Mouse (Mus musculus) lung, adult 2 months (tissue): ENCODE results near the gene Erbin.

ENCODE experiments used
- CTCF ChIP-seq: fragments of 200-500 bp; IDR thresholded peaks from 2 replicates; pipeline ENCODE4 v1.5.1; 2011; ENCODE audit warnings: mild to moderate bottlenecking, low read length, control low read depth; ENCODE audit not compliant: insufficient read depth
- POLR2A ChIP-seq: fragments of 200-500 bp; IDR thresholded peaks from 2 replicates; pipeline ENCODE4 v1.6.1; 2011; ENCODE audit warnings: low read depth, mild to moderate bottlenecking, control low read depth, low read length, borderline replicate concordance; ENCODE audit errors: extremely low read depth

DNA sequence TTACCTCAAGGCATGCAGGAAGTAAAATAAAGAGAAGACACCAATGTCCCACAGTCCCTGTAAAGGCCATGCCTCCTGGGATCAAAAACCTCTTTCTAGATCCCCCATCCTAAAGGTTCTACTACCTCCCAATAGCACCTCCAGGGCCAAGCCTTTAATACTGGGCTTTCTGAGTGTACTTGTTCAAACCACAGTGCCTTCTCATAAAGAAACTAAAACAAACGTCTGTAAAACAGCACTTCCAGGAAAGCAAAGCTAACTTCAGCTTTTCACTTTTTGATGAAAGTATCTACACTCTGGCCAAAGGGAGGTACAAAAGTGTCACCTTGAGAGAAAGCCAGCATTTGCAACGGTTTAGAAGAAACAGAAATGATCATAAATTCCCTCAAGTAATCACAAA is 35.3 kb upstream of the Erbin start:
- TF ChIP-seq POLR2A (no peak), CTCF (no peak)
